19 mouse cellular contexts compared by ENCODE assay signal in the genomic region with DNA sequence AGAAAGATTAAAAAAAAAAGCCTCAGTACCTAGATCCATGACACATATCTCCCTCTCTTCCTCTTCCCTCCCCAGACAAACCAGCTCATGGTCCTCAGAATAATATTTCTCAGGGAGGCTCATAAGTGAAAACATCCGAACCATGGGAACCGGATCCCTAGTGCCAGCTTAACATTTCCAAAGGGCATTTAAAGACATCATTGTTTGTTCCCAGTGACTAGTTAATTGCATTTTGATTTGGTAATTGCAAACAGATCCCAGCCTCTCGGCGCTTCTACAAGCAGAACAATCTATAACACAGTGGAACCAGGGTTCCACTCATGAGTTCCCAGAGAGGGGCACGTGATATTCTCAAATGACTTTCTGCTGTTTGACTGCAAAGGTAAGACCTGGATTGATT.
DNase-seq lines count a peak whose midpoint lies in the region.
"Had no signal": no experiment of that assay in that cellular context is flagged by ENCODE, and none has a peak within 500 bp of the region (broad histone marks: within the 10 kb centered on the region; RNA-seq: fewer than 3 reads in every experiment).

No protein-coding gene starts in this region.

- H3K27me3 ChIP-seq in embryonic facial prominence, embryonic 10.5 days (replicated peaks; ENCODE audit: low read depth, poor library complexity, severe bottlenecking), result no peaks in the 10 kb centered on the region
- H3K27me3 ChIP-seq: CH12.LX; embryonic facial prominence, embryonic 15.5 days; heart, embryonic 13.5 days; hindbrain, embryonic 15.5 days had no signal

- 25% methylated on average over 5 of the region's 5 CpGs for WGBS in embryonic facial prominence, embryonic 10.5 days

- H3K36me3 ChIP-seq in embryonic facial prominence, embryonic 10.5 days (replicated peaks), result no peaks in the 10 kb centered on the region
- H3K36me3 ChIP-seq: embryonic facial prominence, embryonic 15.5 days; forebrain, embryonic 10.5 days; heart, embryonic 13.5 days; hindbrain, embryonic 15.5 days had no signal

- peak; percentile 59 for DNase-seq in embryo, embryonic 10.5 days (ENCODE audit: low spot score)
- DNase-seq in embryonic facial prominence, embryonic 10.5 days (ENCODE audit: low spot score), result peak; percentile 65
- peak; percentile 62 for DNase-seq in forelimb bud, embryonic 11.5 days (ENCODE audit: low read depth, low spot score)
- DNase-seq in urinary bladder, postnatal 36 days (ENCODE audit: low spot score in 2 of 2), result no peak
- DNase-seq in kidney, adult 8-10 months, result no peak
- DNase-seq in lung, postnatal 14 days, result no peak
- DNase-seq: adrenal gland, adult 8-10 months; adrenal gland, postnatal 36 days; cerebellum, adult 2 months; cerebellum, postnatal 10 days; gastrocnemius, postnatal 36 days; heart, adult 11 months; heart, postnatal 36 days had no signal

- no peaks in the 10 kb centered on the region for H3K9me3 ChIP-seq in embryonic facial prominence, embryonic 10.5 days
- H3K9me3 ChIP-seq: embryonic facial prominence, embryonic 15.5 days; forebrain, embryonic 10.5 days; heart, embryonic 13.5 days; hindbrain, embryonic 15.5 days had no signal

- H3K4me1 ChIP-seq in embryonic facial prominence, embryonic 10.5 days, result peaks cover 7% of the 10 kb centered on the region
- H3K4me1 ChIP-seq: forebrain, embryonic 10.5 days; hindbrain, embryonic 15.5 days had no signal

- H3K27ac ChIP-seq in embryonic facial prominence, embryonic 10.5 days (replicated peaks), result no peak overlapping the region
- H3K27ac ChIP-seq: embryonic facial prominence, embryonic 15.5 days; forebrain, embryonic 10.5 days; heart, embryonic 13.5 days; hindbrain, embryonic 15.5 days had no signal

- H3K4me3 ChIP-seq in embryonic facial prominence, embryonic 10.5 days, result no peak overlapping the region
- H3K4me3 ChIP-seq: embryonic facial prominence, embryonic 15.5 days; erythroblast, embryonic 14.5 days; forebrain, embryonic 10.5 days; heart, embryonic 13.5 days; hindbrain, embryonic 15.5 days had no signal

Comparison
In these comparisons a context has a peak if more than half of its experiments do, and no peak if none do; other contexts are left out.
1. DNase-seq: peak in embryo, embryonic 10.5 days (single experiment), embryonic facial prominence, embryonic 10.5 days (single experiment) and forelimb bud, embryonic 11.5 days (single experiment); none in urinary bladder, postnatal 36 days (0 of 2), kidney, adult 8-10 months (0 of 2) and lung, postnatal 14 days (single experiment).